Mouse (Mus musculus): ENCODE measurements around the gene Srsf10. TPM values are rescaled to one million over a fixed set of nuclear protein-coding genes. Genes with fewer than 3 reads are reported as not detected.

Srsf10 gene
- total RNA-seq, 2 experiments from 2014 or later = 125 to 147 TPM

DNA sequence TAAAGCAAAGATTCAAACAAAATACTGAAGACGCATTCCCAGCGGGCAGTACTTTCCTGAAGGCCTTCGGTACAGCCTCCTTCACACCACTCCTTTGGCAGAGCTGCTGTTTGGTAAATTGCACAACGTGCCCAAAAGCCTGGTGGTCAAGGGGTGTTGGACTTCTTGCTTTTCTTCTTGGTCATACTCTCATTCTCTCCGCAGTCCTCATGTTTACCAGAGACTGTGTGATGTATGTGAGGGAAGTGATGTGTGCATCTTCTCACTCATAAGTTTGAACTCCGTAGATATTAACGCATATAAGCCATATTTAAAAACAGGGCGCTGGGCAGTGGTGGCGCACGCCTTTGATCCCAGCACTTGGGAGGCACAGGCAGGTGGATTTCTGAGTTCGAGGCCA is 917 bp upstream of the Srsf10 start:
- no peak for ATAC-seq (ENCODE audit: poor library complexity, severe bottlenecking)

DNA sequence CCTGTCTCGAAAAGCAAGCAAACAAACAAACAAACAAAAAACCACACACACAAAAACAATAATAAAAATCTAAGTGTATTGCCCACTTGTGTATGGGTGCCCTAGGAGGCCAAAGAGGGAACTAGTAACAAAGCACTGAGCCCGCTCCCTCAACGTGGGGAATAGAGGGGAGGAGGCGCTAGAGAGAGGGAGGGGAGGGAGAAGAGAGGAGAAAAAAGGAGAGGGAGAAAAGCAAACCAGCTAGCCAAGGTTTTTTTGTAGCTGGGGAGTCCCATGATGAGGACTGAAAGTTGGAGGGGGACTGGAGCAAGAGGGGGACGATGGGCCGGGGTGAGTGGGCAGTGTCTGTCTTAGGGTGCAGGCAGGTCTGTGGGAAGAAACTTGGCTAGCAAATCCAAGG is 467 bp upstream of the Srsf10 start:
- ATAC-seq (ENCODE audit: poor library complexity, severe bottlenecking) = peak; percentile 30; the same call in 1 of the 2 replicates

DNA sequence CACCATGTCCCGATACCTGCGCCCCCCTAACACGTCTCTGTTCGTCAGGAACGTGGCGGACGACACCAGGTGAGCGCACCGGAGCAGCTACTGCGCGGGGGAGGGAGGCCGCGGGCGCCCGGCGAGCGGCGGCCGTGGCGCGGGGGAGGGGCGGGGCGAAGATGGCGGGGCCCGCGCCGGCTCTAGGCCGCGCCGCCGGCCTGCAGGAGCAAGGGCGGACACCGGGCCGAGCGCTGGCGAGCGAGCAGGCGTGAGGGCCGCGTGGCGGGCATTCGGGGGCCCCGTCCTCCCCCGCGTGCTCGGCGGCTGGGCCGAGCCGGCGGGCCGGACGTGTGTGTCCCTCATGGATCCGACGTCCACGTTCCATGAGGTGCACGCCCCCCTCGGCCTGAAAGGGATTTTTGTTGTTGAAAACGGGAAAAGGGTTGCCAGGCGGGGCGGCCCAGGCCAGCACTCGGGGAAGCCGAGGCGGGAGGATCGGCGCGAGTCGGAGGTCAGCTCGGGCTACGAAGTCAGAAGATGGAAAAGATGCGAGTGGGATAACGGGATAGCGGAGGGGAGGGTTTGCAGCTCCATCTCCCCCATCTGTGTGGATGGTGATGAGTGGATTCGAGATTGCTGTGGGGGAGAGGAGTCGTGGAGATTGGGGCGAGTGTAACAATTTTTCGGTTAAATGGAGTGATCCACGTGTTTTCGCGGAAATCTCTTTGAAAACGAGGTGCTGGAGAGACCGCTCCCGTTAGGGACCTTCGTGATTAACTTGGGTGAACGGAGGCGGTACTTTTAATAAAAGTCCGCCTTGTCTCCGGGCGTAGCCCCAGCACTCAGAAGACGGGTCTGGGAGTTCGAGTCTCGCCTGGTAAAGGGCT is 910 bp downstream of the Srsf10 start:
- peak; percentile 13 for ATAC-seq (ENCODE audit: poor library complexity, severe bottlenecking)

DNA sequence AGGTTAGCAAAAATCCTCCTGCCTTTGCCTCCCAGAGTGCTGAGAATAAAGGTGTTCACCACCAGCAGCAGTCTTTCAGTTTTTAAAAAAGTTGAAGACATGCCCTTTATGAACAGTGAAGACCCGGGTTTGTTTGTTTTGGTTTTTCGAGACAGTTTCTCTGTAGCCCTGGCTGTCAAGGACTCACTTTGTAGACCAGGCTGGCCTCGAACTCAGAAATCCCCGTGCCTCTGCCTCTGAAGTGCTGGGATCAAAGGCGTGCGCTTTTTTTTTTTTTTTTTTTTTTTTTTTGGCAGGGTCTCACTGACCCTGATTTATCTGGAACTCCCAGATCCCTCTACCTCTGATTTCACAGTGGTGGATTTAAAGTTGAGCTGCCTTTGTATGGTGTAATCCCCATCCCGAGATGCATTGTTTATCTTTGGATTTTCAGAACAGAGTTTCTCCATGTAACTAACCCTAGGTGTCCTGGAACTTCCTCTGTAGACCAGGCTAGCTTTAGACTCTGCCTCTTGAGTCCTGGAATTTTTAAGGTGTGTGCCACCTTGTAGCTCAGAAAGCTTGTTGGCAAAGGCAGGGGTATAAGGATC is 2.1 kb downstream of the Srsf10 start:
- ATAC-seq (ENCODE audit: poor library complexity, severe bottlenecking) = no peak

DNA sequence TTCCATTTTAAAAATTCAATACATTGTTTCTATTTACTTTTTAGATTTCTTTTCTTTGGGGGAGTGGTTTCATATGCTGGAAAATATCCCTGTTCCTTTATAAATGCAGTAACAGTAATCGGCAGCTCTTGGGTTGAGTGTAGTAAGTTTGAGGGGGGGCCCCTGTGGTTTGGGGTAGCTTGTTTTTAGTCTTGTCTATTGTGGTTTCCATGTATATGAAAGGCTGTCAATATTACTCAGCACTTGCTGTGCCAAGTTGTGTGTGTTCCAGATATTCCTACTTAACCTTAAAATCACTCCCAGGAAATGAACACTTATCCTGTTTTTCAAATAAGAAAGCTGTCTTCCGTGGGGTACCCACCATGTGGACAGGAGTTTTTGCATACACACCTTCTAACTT is 13.4 kb downstream of the Srsf10 start:
- no peak for ATAC-seq (ENCODE audit: poor library complexity, severe bottlenecking)

DNA sequence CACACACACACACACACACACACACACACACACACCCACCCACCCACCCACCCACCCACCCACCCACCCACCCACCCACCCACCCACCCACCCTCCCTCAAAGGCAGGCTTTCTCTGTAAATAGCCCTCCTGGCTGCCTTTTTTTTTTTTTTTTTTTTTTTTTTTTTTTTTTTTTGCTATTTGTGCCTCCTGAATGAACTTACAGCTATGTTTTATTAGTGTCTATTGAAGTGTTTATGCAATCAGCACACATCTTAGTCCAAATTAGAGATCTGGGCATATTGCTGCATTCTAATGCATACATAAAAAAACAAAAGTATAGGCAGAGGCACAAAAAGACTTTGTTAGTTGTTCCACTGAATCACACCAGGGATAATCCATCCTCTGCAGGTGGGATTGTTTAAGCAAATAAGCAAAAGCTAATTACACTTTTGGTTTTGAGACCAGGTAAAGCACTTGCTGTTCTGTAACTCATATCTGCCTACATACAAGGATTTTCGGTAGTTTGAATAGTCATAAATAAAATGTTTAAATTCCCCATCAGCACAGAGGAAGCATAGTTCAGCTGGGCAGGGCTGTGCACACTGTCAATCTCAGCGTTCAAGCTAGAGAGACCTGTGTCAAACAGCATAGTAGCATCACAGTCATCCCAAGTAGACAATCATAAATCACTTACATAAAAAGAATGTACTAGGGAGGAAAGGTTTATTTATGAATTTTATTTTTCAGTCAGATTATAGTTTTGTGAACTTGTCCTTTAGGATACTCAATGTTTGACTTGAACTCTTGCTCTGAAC is 14.9 kb downstream of the Srsf10 start:
- ATAC-seq (ENCODE audit: poor library complexity, severe bottlenecking) = no peak

DNA sequence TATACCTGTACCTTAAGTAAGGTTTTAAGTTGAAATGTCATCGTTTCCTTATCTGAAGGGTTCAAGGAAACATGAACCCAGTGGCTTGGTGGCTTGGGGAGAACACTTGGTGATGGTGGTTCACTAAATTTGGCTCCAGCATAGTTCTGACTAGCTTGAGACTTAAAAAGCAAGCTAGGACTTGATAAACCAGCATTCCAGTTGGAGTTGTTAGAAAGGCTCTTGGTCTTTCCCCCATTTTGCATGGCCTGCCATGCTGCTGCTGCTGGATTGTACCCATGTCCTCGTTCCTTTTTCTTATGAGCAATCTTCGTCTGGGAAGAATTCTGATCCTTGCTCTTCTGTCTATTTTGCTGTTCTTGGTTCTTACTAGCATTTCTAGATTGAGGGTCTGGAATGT is 16.5 kb downstream of the Srsf10 start:
- no peak for ATAC-seq (ENCODE audit: poor library complexity, severe bottlenecking)

DNA sequence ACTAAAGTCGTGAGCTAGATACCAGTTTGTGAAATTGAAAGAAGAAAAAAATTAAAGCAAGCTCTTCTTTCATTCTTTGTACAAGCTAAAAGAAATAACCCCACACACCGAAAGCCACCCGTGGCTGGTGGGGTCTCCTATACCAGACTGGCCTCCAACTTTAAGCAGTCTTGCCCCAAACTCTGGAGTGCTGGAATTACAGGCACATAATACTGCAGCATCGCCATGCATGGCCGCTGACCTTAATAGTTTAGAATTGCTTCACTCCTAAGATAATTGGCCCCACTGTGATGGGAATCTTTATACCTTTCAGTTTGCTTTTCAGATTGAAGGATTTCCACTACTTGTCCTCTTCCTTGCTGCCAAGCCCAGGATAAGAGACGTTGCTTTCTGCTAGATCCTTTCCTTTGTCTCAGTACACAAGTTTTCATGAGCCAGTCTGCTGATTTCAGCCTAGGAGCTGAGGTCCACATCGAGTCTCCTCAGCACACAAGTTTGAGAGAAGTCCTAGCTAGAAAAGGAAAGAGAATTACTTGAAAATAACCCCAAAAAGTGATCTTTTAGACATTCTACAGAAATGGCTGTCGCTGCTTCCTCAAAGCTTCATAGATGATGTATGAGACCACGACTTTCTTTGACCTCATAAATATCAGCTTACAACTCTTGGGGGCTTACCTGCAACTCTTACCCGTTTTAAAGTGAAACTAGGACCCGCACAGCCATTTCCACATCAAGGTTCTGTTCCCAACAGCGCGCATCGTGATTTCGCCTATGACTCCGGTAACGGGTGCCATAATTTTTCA is 17.2 kb downstream of the Srsf10 start:
- no peak for ATAC-seq (ENCODE audit: poor library complexity, severe bottlenecking)

DNA sequence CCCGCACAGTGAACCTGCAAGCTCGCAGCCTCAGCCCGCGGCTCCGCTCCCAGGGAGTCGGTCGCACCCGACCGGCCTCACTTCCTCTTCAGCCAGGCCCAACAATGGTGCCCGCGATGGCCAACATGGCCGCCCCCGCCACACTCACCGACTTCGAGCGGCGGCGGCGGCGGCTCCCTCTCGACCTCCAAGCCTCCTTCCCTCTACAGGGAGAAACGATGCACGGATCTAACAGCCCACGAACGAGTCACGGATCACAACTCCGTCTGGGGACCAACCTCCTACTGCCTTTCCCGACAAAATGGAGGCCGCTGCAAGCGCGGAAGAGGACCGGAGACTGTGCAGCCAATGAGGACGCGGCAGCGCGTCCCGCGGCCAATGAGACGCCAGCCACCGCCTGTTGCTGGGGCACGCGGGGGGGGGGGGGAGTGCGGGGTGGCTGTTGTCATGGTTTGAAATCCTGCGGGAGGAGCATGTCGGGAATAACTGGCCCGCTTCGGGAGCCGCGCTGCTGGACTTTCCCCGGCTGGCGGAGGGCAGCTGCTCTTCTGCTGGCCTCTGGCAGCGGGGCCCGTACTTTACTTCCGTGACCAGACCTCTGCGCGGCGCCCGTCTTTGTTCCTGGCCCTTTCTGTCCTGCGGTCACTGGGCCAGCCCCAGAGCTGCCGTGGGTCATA is 18.1 kb downstream of the Srsf10 start, which contains the start of gene Pnrc2:
Pnrc2 (minus strand) TSS at position 325 of the 677 bp plus-strand sequence.
- ATAC-seq (ENCODE audit: poor library complexity, severe bottlenecking) = peak; percentile 67

DNA sequence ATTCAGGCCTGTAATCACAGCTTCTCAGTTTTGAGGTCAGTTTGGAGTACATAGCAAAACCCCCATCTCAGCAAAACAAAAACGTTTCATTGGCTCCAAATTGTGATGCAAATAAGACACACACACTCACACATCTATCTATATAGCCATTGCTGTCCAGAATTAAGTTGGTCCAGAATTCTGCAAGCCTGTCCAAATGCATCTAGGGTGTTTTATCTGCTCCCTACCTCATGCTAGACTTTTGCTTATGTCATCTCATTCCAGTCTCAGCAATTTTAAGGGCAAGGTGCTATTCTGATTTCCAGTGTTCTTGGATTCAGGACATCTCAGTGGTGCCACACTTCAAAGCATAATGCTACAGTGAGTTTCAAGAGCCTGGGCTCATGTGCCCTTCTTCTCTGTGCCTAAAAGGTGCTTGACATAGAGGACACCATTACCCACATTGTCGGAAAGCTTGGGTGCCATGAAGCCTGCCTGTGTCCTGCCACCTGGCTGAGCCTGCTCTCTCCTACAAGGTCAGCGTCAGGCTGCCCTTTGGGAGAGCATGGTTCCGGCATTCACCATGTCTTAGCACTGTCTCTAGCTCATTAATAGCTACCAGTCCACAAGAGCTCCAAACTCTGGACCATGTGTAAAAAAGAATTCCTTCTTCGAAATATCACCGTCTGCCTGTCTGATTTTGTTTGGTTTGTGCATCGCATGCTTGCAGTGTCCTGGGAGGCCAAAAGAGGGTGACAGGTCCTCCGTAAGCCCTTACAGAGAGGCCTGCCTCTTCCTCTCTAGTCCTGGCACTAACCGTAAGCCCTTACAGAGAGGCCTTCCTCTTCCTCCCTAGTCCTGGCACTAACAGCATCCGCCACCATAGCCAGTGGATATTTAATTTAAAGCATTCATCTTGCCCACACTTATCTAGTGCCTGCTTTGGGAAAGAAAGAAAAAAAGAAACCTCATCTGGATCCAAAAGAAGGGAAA is 19.3 kb downstream of the Srsf10 start:
- ATAC-seq (ENCODE audit: poor library complexity, severe bottlenecking) = no peak

DNA sequence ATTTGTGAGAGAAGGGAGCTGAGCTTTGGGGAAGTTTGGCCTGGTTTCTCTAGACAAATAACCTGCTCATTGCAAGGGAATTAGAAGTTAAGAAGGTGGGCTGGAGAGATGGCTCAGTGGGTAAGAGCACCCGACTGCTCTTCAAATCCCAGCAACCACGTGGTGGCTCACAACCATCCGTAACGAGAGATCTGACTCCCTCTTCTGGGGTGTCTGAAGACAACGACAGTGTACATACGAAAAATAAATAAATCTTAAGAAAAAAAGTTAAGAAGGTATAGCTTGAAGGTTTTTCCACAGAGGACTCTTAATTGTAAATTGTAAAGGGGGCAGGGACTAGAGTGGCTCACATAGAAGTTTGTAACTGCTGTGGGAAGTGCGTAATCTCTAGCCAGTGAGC is 20.0 kb downstream of the Srsf10 start:
- no peak for ATAC-seq (ENCODE audit: poor library complexity, severe bottlenecking)

DNA sequence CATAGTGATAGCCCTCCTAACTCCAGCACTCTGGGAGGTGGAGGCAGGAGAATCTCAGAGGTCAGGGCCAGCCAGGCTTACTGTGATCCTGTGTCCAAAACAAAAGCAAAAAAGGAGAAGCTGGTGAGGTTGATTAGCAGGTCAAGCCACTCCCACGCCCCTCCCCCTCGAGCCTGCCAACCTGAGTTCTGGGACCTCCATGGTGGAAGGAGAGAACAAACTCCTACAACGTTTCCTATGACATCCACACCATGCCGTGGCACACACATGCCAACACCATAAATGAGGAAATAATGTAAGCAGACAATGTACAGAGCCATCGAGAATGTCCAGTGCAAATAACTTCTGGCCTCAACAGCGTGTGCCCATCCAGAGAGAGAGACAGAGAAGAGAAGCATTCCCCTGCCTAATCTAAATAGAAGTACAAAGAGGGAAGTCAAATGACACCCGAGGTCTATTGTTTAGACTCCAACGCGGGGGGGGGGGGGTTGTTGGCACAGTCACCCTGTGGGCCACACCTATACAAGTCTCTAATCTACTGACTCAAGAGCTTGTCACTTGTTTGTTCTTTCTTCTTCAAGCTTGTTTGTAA is 20.5 kb downstream of the Srsf10 start:
- ATAC-seq (ENCODE audit: poor library complexity, severe bottlenecking) = peak; percentile 33

DNA sequence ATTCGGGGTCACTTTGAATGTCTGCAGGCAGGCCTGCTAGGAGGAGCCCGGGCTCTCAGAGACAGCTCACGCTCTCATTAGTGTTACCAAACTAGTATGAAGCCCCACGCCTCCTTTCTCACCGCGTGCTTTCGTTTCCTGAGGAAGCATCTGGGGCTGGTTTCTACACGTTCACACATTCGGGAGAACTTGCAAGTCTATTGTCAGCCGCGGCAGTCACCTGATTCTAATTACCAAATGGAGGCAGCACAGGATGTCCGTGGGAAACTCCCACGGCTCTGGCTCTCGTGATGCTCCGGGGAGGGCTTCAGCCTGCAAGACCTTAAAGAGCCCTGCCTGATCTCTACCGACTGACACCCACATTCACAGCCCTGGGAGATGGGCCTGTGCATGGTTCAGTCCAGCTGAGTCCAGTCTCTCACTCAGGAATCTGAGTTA is 21.1 kb downstream of the Srsf10 start:
- ATAC-seq (ENCODE audit: poor library complexity, severe bottlenecking) = peak; percentile 66

DNA sequence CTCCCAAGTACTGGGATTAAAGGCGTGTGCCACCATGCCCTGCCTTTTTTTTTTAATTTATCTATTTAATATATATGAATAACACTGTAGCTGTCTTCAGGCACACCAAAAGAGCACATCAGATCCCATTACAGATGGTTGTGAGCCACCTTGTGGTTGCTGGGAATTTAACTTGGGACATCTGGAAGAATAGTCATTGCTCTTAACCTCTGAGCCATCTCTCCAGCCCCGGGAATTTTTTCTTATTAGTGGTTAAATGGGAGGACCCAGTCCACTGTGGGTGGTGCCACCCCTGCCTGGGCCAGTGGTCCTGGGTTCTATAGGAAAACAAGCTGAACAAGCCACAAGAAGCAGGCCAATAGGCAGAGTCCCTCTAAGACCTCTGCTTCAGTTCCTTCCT is 22.2 kb downstream of the Srsf10 start:
- no peak for ATAC-seq (ENCODE audit: poor library complexity, severe bottlenecking)

DNA sequence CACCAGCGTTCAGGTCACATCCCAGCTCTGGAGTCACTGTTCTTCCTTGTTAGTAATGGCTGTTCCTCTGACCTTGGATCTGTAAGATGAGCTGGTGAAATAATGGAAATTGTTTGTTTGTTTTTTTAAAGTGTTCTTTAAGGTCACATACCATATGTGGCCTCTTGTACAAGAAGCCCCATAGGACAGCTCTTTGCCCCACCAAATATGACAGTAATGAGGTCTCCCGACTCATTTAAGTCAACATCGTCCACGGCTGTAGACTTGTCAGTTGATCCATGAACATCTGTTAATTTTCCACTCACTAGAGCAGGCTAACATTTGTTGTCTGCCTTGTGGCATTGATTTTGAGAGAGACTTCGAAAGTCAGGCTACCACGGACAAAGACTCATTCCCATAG is 23.5 kb downstream of the Srsf10 start:
- ATAC-seq (ENCODE audit: poor library complexity, severe bottlenecking) = no peak

DNA sequence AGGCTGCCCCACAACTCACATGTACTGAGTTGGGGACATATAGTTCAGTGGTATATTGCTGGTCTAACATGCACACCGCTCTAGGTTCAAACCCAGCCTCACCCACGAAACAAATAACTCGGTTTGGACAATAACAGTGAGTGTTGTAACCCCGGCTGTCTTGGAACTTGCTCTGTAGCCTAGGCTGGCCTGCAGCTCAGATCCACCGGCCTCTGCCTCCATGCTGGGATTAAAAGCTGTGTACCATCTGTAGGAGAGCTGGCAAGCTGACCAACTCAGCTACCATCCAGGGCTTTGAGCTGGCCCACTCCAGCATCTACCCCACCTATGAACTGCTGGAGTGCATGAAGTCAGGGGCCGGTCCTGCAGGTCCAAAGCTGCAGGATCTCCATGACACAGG is 24.5 kb downstream of the Srsf10 start:
- no peak for ATAC-seq (ENCODE audit: poor library complexity, severe bottlenecking)

DNA sequence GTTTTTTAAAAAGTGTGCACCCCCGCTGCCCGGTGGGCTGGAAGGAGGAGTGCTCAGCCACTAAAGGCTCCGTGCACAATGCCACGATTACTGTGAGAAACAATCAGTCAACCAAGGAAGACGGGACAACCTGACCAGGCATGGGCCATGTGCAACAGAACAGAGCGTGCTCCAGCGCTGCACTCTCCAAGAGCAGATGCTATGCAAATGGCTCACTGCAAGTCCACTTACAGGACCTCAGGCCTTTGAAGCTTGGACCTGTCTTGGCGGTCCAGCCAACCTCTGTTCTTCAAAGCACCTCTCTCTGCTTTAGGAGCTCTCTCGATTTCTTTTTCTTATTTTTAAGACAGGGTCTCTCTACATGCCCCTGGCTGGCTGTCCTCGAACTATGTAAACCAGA is 25.0 kb downstream of the Srsf10 start:
- no peak for ATAC-seq (ENCODE audit: poor library complexity, severe bottlenecking)

DNA sequence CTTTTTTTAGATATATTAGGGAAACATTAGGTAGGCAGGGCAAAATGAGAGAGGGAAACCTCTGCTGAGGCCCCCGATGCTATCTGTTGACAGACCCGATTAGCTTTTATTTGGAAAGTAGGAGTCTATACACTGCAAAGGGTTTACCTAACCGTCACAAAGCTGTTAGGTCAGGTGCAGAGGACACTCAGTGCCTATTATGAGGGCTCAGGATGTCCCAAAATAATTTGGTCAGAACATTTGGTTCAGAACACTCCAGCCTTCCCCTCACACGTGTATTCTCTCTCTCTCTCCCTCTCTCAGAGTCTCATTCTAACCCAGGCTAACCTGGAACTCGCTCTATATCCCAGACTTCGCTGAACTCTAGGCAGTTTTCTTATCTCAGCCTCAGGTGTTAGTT is 26.5 kb downstream of the Srsf10 start:
- ATAC-seq (ENCODE audit: poor library complexity, severe bottlenecking) = no peak
